Mouse (Mus musculus): ENCODE data around the gene Osbpl10.
"Not testable (repeated sequence)": the region's sequence is repeated elsewhere in the genome, so short reads cannot be mapped to it uniquely, and the experiment has no call there.

Osbpl10 gene

DNA sequence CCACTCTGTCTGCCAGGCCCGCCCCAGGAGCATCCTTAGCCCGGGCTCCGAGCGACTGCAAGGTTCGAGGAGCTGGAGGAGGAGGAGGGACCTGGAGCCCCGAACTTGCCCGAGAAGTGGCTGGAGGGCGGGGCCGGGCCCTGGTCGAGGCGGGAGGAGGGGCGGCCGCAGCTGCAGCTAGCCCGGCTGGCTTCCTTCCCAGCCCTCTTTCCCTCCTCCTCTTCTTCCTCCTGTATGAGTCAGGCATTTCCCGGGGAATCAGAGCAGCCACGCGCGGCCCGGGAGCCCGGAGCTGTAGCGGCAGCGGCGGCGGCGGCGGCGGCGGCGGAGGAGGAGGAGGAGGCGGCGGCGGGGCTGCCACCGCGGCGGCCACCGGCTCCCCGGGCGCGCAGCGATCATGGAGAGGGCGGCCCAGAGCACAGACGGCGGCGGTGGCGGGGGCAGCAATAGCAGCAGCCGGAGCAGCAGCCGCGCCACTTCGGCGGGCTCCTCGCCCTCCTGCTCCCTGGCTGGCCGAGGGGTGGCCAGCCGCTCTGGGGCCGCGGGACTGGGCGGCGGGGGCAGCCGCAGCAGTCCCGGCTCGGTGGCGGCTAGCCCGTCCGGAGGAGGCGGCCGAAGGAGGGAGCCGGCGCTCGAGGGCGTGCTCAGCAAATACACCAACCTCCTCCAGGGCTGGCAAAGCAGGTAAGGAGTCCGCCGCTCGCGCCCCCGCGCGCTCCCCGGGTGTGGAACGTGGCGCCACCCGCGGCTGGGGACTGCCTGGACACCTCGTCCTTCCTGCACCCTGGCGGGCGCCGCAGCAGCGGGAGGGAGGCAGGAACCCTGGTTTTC is at the start of gene Osbpl10:
Gene Osbpl10, plus strand, starts transcription at position 289 of the 831 bp plus-strand sequence.
- DNase-seq (ENCODE audit: low spot score in 2 of 2) = peak; percentile 62 to 70

- DNase-seq (ENCODE audit: low spot score in 2 of 2) = peak; percentile 23 to 34
Observed at GRCm38 (mm10) chr9:114930464-114931090, 47.8 kb upstream of the Osbpl10 start.

DNA sequence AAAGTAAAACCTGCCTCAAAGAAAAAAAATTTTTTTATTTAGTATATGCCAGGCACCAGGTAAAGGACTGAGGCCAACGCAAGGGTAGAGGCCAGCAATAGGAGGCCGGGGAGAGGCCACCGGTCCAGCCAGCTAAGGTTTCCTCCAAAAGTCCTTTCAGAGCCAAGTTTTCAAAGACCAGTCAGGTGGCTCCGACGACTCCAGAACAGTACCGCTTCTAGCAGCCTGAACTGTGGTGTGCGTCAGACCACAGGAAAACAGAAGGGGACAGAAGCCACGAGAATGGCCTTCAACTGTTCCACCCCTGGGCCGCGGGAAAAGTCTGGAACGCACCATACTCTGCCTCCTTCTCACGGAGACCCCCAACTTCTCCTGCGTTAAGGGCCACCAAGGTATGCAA is 45.8 kb upstream of the Osbpl10 start:
- no peak for DNase-seq (ENCODE audit: low spot score in 2 of 2)

DNA sequence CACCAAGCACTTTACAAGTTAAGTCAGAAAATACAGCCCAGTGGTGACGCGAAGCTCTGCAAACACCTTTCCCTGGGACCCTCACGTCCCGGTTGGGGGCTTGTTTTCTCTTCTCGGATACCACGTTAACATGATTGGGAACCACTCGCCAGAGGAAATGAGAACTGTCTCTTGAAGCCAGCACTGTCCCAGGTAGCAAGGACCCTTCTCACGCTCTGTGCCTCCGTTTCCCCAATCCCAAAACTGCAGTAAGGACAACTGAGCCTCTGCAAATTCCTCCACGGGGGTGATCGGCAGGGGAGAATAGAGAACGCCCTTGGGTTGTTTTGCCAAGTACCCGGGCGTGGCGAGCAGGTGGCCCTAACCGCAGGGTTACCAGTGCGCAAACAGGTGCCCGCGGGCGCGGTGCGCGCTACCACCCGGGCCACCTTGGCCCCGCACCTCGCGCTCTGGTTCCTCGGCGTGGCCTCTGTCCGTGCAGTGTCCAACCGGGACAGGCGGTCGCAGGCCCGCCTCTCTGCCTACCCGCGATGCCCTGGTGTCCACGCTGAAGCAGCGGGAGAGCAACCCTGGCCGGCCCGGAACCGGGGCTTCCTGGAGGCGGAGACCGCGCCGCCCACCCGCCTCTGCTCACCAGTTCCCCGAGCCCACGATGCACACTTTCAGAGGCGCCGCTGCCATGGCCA is 45.2 kb upstream of the Osbpl10 start:
- no peak for DNase-seq (ENCODE audit: low spot score in 2 of 2)

GRCm38 (mm10) chr9:114933723-114934171 is 44.6 kb upstream of the Osbpl10 start, which contains the start of gene Gpd1l:
Gene Gpd1l, minus strand, starts transcription at chr9:114933987.
- DNase-seq (ENCODE audit: low spot score in 2 of 2) = peak; percentile 91 to 96

- DNase-seq (ENCODE audit: low spot score in 2 of 2) = no peak
Observed at GRCm38 (mm10) chr9:114934231-114934630, 44.1 kb upstream of the Osbpl10 start.

GRCm38 (mm10) chr9:114935321-114935720 is 43.0 kb upstream of the Osbpl10 start:
- no peak for DNase-seq (ENCODE audit: low spot score in 2 of 2)

GRCm38 (mm10) chr9:114936687-114937086 is 41.7 kb upstream of the Osbpl10 start:
- DNase-seq (ENCODE audit: low spot score in 2 of 2) = no peak

DNA sequence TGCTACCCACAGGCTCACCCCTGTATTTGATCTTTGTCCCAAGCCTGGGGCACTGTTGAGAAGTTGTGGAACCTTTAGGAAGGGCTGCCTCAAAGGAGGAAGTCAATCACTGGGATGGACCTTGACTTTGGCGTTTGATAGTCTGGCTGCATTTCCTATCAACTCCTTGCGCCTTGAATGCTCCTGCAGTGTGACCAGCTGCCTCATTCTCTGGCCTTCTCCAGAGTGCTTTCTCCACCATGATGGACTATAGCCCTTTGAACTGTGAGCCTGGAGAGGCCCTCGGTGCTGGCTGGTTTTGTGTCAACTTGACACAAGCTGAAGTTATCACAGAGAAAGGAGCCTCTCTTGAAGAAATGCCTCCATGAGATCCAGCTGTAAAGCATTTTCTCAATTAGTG is 33.7 kb upstream of the Osbpl10 start:
- no peak for DNase-seq (ENCODE audit: low spot score in 2 of 2)

DNA sequence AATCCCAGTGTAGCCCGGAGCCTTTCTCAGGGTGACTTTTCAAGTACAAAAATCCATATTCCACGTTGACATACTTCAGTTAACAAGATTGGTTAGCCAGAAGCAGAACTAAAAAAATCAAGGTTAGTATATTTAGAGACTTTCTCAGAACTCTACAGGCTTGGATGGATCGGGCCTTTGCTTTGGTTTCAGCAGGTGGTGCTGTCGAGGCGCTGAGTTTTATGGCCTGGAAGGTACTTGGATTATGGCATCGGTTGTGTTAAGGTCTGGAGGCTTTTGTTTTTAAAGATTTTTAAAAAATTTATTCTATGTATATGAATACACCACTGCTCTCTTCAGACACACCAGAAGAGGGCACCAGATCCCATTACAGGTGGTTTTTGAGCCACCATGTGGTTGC is 32.8 kb upstream of the Osbpl10 start:
- no peak for DNase-seq (ENCODE audit: low spot score in 2 of 2)

GRCm38 (mm10) chr9:114948395-114948794 is 30.0 kb upstream of the Osbpl10 start:
- no peak for DNase-seq (ENCODE audit: low spot score in 2 of 2)

GRCm38 (mm10) chr9:114952866-114953265 is 25.5 kb upstream of the Osbpl10 start:
- DNase-seq (ENCODE audit: low spot score in 2 of 2) = no peak

GRCm38 (mm10) chr9:114955340-114955739 is 23.0 kb upstream of the Osbpl10 start:
- no peak for DNase-seq (ENCODE audit: low spot score in 2 of 2)

- no peak for DNase-seq (ENCODE audit: low spot score in 2 of 2)
Observed at GRCm38 (mm10) chr9:114956945-114957344, 21.4 kb upstream of the Osbpl10 start.

DNA sequence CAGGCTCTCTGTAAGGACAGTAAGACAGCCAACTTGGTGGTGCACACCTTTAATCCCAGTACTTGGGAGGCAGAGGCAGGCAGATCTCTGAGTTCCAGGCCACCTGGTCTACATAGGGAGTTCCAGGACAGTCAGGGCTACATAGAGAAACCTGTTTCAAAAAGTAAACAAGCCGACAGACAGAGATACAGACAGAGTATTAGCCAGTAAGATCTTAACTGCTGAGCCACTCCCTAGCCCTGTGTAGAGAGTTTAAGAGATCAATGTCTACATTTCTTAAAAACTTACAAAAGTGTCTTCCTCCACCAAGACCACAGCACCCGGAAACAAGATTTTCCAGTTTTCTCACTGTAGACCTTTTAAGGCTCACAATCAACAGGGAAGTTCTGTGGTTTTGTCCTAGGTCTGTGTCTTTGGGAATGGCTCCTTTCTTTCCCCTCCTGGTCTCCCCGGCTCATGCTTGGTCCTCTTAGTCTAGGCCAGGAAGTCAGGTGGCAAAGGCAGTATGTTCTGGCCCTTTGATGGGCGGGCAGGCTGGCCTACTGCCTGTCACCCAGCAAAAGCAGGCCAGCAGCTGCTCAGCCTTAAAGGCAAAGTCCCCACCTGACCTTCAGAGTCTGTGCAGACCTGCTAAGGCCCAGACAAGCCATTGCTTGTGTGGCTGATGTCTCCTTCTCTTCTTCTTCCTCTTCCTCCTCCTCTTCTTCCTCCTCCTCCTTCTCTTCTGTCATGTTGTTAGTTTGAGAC is 18.2 kb upstream of the Osbpl10 start:
- no peak for DNase-seq (ENCODE audit: low spot score in 2 of 2)

GRCm38 (mm10) chr9:114960844-114961243 is 17.5 kb upstream of the Osbpl10 start:
- DNase-seq (ENCODE audit: low spot score in 2 of 2) = no peak

DNA sequence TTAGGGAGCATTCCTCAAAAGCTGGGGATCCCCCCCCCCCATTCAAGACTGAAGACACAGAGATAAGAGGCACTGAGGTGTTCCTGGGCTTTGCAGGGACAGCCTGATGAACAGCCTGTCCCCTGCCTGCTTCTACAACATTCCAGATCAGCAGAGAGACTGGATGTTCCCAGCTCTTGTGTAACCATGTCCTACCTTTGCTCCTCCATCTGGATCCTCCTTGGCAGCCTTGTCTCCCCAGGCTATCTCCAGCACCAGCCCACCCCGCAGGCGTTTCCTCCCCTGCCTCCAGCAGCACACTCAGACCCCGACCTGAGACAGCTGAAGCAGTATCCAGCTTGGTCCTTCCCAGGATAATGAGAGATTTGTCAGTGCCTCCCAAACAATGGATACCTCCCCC is 14.3 kb upstream of the Osbpl10 start:
- DNase-seq (ENCODE audit: low spot score in 2 of 2) = no peak

- not testable (repeated sequence) for DNase-seq (ENCODE audit: low spot score in 2 of 2)
Observed at GRCm38 (mm10) chr9:114966286-114966685, 12.1 kb upstream of the Osbpl10 start.

- DNase-seq (ENCODE audit: low spot score in 2 of 2) = peak in 1 of 2 experiments; percentile 29
Observed at GRCm38 (mm10) chr9:114977461-114978280, 698 bp upstream of the Osbpl10 start.

- no peak for DNase-seq (ENCODE audit: low spot score in 2 of 2)
Observed at GRCm38 (mm10) chr9:114979969-114980368, 1.6 kb downstream of the Osbpl10 start.
